Mouse (Mus musculus): ENCODE results near the gene Map4. TPM values are rescaled to one million over a fixed set of nuclear protein-coding genes. Genes with fewer than 3 reads are reported as not detected.
"Not testable (repeated sequence)": the region's sequence is repeated elsewhere in the genome, so short reads cannot be mapped to it uniquely, and the experiment has no call there.

Gene Map4
- polyA plus RNA-seq, 1 experiment from 2014 or later, result 109 TPM

DNA sequence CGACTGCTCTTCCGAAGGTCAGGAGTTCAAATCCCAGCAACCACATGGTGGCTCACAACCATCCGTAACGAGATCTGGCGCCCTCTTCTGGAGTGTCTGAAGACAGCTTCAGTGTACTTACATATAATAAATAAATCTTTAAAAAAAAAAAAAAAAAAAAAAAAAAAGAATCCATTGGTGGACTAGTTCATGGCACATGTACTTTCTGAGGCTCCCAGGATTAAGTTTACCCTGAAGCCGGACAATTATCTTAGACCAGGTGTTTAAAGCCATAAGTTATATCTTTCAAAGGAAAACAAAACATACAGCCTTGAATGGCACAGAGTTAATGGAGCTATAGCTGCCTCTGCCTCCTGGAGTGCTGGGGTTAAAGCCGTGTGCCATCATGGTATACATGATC lies 145.2 kb downstream of the Map4 start:
- not testable (repeated sequence) for H3K27me3 ChIP-seq; H3K9ac ChIP-seq (replicated peaks); H3K4me1 ChIP-seq; H3K27ac ChIP-seq (replicated peaks); H3K9me3 ChIP-seq; H3K4me3 ChIP-seq; H3K4me2 ChIP-seq (replicated peaks); ATAC-seq (ENCODE audit: low FRiP score, low read depth)
- 86% methylated on average over 4 of the region's 7 CpGs for WGBS
- H3K36me3 ChIP-seq, result peaks cover 76% of the 10 kb centered on the region

- Histone ChIP-seq H3K4me2 (replicated peaks) (no peak overlapping the region), H3K9ac (replicated peaks) (no peak overlapping the region), H3K9me3 (no peaks in the 10 kb centered on the region), H3K36me3 (peaks cover 88% of the 10 kb centered on the region), H3K27ac (replicated peaks) (no peak overlapping the region), H3K27me3 (no peaks in the 10 kb centered on the region), H3K4me1 (no peaks in the 10 kb centered on the region), H3K4me3 (no peak overlapping the region)
- 79% methylated on average over 3 of the region's 3 CpGs for WGBS
- ATAC-seq (ENCODE audit: low FRiP score, low read depth), result no peak
Observed at GRCm38 (mm10) chr9:110081066-110081465, 149.8 kb downstream of the Map4 start.

GRCm38 (mm10) chr9:110084201-110084964 lies 153.1 kb downstream of the Map4 start:
- no peak for ATAC-seq (ENCODE audit: low FRiP score, low read depth)
- Histone ChIP-seq H3K36me3 (peaks cover 96% of the 10 kb centered on the region), H3K9me3 (no peaks in the 10 kb centered on the region), H3K4me3 (no peak overlapping the region), H3K9ac (replicated peaks) (no peak overlapping the region), H3K4me1 (no peaks in the 10 kb centered on the region), H3K27ac (replicated peaks) (no peak overlapping the region), H3K4me2 (replicated peaks) (no peak overlapping the region), H3K27me3 (no peaks in the 10 kb centered on the region)
- WGBS, result 93% methylated on average over 25 of the region's 25 CpGs

- H3K4me3 ChIP-seq, result no peak overlapping the region
- no peaks in the 10 kb centered on the region for H3K27me3 ChIP-seq
- no peaks in the 10 kb centered on the region for H3K4me1 ChIP-seq
- no peak overlapping the region for H3K4me2 ChIP-seq (replicated peaks)
- 96% methylated on average over 8 of the region's 8 CpGs for WGBS
- no peak overlapping the region for H3K9ac ChIP-seq (replicated peaks)
- ATAC-seq (ENCODE audit: low FRiP score, low read depth), result no peak
- no peaks in the 10 kb centered on the region for H3K9me3 ChIP-seq
- H3K36me3 ChIP-seq, result peaks cover 95% of the 10 kb centered on the region
- no peak overlapping the region for H3K27ac ChIP-seq (replicated peaks)
Observed at GRCm38 (mm10) chr9:110085693-110086092, 154.4 kb downstream of the Map4 start.

DNA sequence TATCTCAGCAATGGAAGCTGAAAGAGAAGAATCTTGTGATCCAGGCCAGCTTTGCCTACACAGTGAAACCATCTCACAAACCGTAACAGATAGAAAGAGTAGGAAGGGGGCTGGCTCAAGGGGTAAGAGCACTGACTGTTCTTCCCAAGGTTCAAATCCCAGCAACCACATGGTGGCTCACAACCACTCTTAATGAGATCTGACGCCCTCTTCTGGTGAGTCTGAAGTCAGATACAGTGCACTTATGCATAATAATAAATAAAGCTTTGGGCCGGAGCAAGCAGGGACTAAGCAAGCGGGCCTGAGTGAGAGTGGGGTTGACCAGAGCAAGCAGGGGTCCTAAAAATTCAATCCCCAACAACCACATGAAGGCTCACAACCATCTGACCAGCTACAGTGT lies 162.0 kb downstream of the Map4 start:
- Histone ChIP-seq H3K27me3 (no peaks in the 10 kb centered on the region), H3K36me3 (peaks cover 96% of the 10 kb centered on the region), H3K9ac (replicated peaks) (no peak overlapping the region), H3K4me3 (no peak overlapping the region), H3K4me2 (replicated peaks) (no peak overlapping the region), H3K27ac (replicated peaks) (no peak overlapping the region), H3K9me3 (no peaks in the 10 kb centered on the region), H3K4me1 (no peaks in the 10 kb centered on the region)
- 80% methylated on average over 4 of the region's 4 CpGs for WGBS
- ATAC-seq (ENCODE audit: low FRiP score, low read depth), result no peak

DNA sequence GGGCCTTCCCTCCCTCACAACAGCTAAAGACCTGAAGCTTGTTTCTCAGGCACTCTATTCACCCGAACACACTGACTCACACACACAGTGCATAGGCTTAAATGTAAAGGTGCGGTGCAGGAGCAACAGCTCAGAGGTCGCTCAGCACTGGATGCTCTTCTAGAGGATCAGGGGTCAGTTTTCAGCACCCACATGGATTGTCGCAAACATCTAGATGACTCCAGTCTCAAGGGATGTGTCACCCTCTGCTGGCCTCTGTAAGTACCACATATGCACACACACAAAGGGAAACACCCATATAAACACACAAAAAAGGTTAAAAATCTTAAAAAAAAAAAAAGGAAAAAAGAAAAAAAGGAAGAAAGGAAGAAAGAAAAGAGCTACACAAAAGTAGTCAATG lies 163.5 kb downstream of the Map4 start:
- H3K4me1 ChIP-seq, result peaks cover under 1% of the 10 kb centered on the region; the same call in 1 of the 2 replicates
- peaks cover 97% of the 10 kb centered on the region for H3K36me3 ChIP-seq
- H3K4me3 ChIP-seq, result no peak overlapping the region
- 95% methylated on average over 4 of the region's 4 CpGs for WGBS
- H3K27me3 ChIP-seq, result no peaks in the 10 kb centered on the region
- no peaks in the 10 kb centered on the region for H3K9me3 ChIP-seq
- no peak overlapping the region for H3K4me2 ChIP-seq (replicated peaks)
- ATAC-seq (ENCODE audit: low FRiP score, low read depth), result no peak
- no peak overlapping the region for H3K9ac ChIP-seq (replicated peaks)
- H3K27ac ChIP-seq (replicated peaks), result no peak overlapping the region

GRCm38 (mm10) chr9:110097791-110098190 lies 166.5 kb downstream of the Map4 start:
- H3K4me2 ChIP-seq (replicated peaks), result no peak overlapping the region
- no peak for ATAC-seq (ENCODE audit: low FRiP score, low read depth)

DNA sequence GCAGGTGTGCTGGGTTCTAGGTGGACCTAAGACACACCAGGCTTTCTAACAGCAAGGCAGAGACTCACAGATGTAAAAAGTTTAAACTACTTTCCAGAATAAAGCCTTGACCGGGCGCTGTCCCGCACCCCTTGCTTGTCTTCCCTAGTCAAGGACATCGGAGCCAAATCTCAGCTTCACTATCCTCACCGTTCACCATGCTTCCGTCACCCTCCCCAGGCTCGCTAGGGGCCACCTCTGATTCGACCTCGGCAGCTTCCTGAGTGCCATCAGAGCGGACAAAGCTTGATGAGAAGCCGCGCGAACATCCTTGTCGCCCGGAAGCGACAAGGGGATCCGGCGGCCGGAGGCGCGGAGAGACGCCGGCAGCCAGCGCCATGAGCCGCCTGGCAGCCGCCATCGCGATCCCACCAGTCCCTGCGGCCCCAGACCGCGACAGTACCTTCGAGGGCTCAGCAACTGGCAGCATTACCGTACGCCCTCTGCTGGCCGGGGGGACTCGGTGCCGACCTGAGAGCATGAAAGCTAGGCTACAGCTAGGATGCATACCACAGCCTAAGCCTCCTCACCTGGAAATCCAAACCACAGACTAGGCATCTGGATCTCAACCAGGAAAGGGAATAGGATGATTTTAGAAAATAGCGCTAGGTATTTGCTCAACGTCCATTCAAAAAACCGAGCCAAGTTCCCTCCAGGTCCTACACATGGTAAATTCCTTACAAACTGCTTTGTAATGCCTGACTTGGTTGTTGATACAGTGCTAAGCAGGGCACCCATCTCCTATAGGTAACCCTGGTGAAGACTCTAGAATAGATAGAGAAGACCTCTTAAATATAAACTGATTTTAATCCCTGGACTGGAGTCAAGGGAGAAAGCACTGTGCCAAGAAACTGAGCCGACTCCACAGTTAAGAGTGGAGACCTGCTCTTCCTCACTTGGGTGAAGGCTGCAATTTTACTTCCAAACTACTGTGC lies 169.7 kb downstream of the Map4 start:
- H3K4me1 ChIP-seq, result peaks cover 8% of the 10 kb centered on the region
- WGBS, result 3% methylated on average over 41 of the region's 41 CpGs
- H3K4me3 ChIP-seq, result peak overlapping the region; percentile 92
- H3K27ac ChIP-seq (replicated peaks), result no peak overlapping the region
- peak; percentile 96 for ATAC-seq (ENCODE audit: low FRiP score, low read depth)
- H3K9me3 ChIP-seq, result no peaks in the 10 kb centered on the region
- peak overlapping the region; percentile 83 for H3K9ac ChIP-seq (replicated peaks)
- peaks cover 87% of the 10 kb centered on the region for H3K36me3 ChIP-seq
- H3K27me3 ChIP-seq, result no peaks in the 10 kb centered on the region
- H3K4me2 ChIP-seq (replicated peaks), result peak overlapping the region; percentile 85

More at GRCm38 (mm10) chr9:110097791-110098190, 166.5 kb downstream of the Map4 start:
- H3K27ac ChIP-seq (replicated peaks), result no peak overlapping the region
- H3K36me3 ChIP-seq, result peaks cover 85% of the 10 kb centered on the region
- H3K4me1 ChIP-seq, result peaks cover 8% of the 10 kb centered on the region
- no peak overlapping the region for H3K9ac ChIP-seq (replicated peaks)
- WGBS, result 82% methylated on average over 3 of the region's 3 CpGs
- no peak overlapping the region for H3K4me3 ChIP-seq
- H3K9me3 ChIP-seq, result no peaks in the 10 kb centered on the region
- H3K27me3 ChIP-seq, result no peaks in the 10 kb centered on the region

DNA sequence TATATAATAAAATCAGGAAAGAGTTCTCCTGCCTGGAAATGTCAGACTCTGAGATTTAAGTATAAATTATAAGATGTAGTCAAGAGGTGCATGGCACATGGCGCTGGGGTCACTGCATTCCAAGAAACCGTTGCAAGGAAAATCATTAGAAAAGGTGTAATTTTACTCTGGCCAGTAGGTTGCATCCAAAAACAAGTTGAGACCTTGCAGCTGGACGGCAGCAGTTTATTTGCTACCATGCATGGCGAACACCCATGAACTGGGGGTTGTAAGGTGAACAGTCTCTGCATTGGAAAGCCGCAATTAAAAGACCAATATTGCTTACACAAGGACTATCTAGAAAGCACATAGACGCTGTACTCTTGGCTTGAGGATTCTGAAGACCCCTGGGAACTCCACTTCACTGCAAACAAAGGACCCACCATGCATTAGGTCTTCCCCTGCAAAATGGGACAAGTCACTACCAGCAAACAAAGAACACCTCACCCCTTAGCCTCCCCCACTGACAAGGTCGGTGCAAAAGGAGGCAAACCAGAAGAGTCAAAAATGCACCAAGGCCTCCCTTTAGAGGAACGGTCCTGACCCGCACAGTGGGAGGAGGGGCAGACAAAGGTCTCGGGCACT lies 185.2 kb downstream of the Map4 start:
- Histone ChIP-seq H3K9me3 (no peaks in the 10 kb centered on the region), H3K9ac (replicated peaks) (peak overlapping the region; percentile 93), H3K27me3 (no peaks in the 10 kb centered on the region), H3K36me3 (peaks cover 28% of the 10 kb centered on the region), H3K4me3 (peak overlapping the region; percentile 85), H3K27ac (replicated peaks) (peak overlapping the region; percentile 97), H3K4me2 (replicated peaks) (peak overlapping the region; percentile 77), H3K4me1 (peaks cover 19% of the 10 kb centered on the region)
- ATAC-seq (ENCODE audit: low FRiP score, low read depth), result no peak; the same call in 1 of the 2 replicates
- WGBS, result 10% methylated on average over 10 of the region's 10 CpGs

DNA sequence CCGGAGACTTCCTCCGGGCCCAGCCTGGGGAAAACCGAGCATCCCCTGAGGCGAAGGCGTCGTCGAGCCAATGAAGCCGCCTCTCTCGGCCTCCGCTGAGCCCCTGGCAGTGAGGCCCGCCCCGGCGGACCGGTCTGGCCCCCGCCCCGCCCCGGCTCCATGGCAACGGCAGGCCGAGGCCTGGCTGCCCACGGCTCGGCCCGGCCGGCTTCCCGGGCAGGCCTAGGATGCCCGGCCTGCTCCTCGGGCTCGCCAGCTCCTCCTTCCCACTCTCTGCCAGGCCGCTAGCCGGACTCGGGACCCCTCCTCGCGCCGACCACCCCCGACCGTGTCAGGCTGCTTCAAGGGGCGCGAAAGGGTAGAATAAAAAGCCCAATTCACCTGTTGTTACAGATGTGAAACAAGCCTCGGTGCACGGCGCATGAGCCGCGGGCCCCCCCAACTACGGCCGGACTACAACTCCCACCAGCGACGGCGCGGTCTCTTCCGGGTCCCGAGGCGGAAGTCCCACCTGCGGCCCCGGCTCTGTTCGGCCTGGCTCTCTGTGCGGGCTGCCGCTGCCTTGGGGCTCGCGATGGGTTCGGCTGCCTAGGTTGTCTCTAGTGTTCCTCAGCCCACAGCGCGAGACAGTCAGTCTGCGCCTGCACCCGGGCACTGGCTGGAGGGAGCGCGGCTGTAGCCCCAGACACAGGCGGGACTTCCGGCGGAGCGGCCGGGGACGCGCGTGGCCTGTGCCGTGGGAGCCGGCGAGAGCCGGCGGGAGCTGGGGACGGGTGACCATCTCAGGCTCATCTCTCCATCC lies 185.9 kb downstream of the Map4 start, which contains the start of gene Smarcc1:
Smarcc1 (plus strand) TSS at position 732 of the 802 bp plus-strand sequence.
- no peaks in the 10 kb centered on the region for H3K9me3 ChIP-seq
- H3K36me3 ChIP-seq, result peaks cover 21% of the 10 kb centered on the region
- peaks cover 19% of the 10 kb centered on the region for H3K4me1 ChIP-seq
- H3K9ac ChIP-seq (replicated peaks), result peak within 1 kb of the TSS; percentile 93
- H3K27ac ChIP-seq (replicated peaks), result peak within 1 kb of the TSS; percentile 97
- WGBS, result under 1% methylated on average over 77 of the region's 79 CpGs
- peak within 1 kb of the TSS; percentile 77 for H3K4me2 ChIP-seq (replicated peaks)
- ATAC-seq (ENCODE audit: low FRiP score, low read depth), result peak; percentile 95
- H3K27me3 ChIP-seq, result no peaks in the 10 kb centered on the region
- peak within 1 kb of the TSS; percentile 85 for H3K4me3 ChIP-seq

DNA sequence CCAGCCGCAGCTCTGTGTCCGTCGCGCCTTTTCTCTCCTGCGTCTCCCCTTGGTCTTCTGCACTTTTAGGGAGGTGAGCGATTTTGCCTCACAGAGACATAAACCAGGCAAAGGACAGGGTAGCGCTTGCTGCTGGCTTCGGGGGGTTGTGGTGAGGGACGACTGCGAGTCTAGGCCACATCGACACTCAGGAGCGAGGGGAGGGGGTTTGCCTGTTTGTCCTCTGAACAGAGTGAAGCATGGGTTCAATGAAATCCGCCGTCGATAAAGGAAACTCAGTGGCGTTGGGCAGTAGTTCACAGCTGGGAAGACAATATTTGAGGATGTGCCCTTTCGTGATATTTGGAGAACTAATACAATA lies 186.5 kb downstream of the Map4 start, which contains the start of gene Dhx30:
Dhx30 (minus strand) TSS at position 52 of the 361 bp plus-strand sequence.
- Histone ChIP-seq H3K4me1 (peaks cover 19% of the 10 kb centered on the region), H3K27me3 (no peaks in the 10 kb centered on the region), H3K9me3 (no peaks in the 10 kb centered on the region), H3K4me2 (replicated peaks) (peak within 1 kb of the TSS; percentile 77), H3K4me3 (peak within 1 kb of the TSS; percentile 85), H3K9ac (replicated peaks) (peak within 1 kb of the TSS; percentile 93), H3K36me3 (peaks cover 15% of the 10 kb centered on the region), H3K27ac (replicated peaks) (peak within 1 kb of the TSS; percentile 97)
- under 1% methylated on average over 17 of the region's 17 CpGs for whole genome bisulfite sequencing
- peak; percentile 11; the same call in 1 of the 2 replicates for ATAC-seq (ENCODE audit: low FRiP score, low read depth)
